Comparison of ENCODE assay signal across 8 mouse cellular contexts in genomic region chr7:15945211-15945610, GRCm38 (mm10). TPM values are rescaled to one million over a fixed set of nuclear protein-coding genes. Genes with fewer than 3 reads are reported as not detected.
DNase-seq lines count a peak whose midpoint lies in the region; ATAC-seq and TF ChIP-seq lines count a peak whose summit lies in the region.

No protein-coding gene starts in this region.

- no peak overlapping the region for H3K27ac ChIP-seq in testis, adult 2 months (ENCODE audit: control insufficient read depth, insufficient read depth, low read depth, low read length)
- H3K27ac ChIP-seq in liver, embryonic 11.5 days (ENCODE audit: low read depth, low read length) = peak overlapping the region; percentile 90

- TF ChIP-seq CTCF in testis, adult 2 months (IDR thresholded peaks at IDR 0.05; ENCODE audit: control insufficient read depth, insufficient read depth, insufficient replicate concordance, low read depth, low read length) = no peak

- H3K27me3 ChIP-seq in erythroblast, embryonic 14.5 days (ENCODE audit: control insufficient read depth) = no peaks in the 10 kb centered on the region
- no peaks in the 10 kb centered on the region for H3K27me3 ChIP-seq in testis, adult 2 months (ENCODE audit: control insufficient read depth, insufficient read depth, low read length)
- H3K27me3 ChIP-seq in liver, embryonic 11.5 days (replicated peaks; ENCODE audit: control insufficient read depth, insufficient read depth, low read length) = peaks cover 4% of the 10 kb centered on the region

- H3K4me2 ChIP-seq in liver, embryonic 11.5 days = peak overlapping the region; percentile 96

- ATAC-seq in erythroblast, adult 5-6 weeks (replicated peaks; ENCODE audit: low FRiP score, poor library complexity, severe bottlenecking) = no peak
- no peak for ATAC-seq in liver, embryonic 11.5 days (replicated peaks; ENCODE audit: low FRiP score)

- H3K9me3 ChIP-seq in erythroblast, embryonic 14.5 days (ENCODE audit: control insufficient read depth, low read length) = no peaks in the 10 kb centered on the region
- H3K9me3 ChIP-seq in liver, embryonic 11.5 days (ENCODE audit: control insufficient read depth, low read length) = no peaks in the 10 kb centered on the region

- TF ChIP-seq POLR2A in testis, adult 2 months (IDR thresholded peaks at IDR 0.05; ENCODE audit: control insufficient read depth, low read depth, low read length) = no peak

- peaks cover 69% of the 10 kb centered on the region for H3K4me1 ChIP-seq in erythroblast, embryonic 14.5 days (ENCODE audit: control insufficient read depth)
- peaks cover 10% of the 10 kb centered on the region for H3K4me1 ChIP-seq in testis, adult 2 months (ENCODE audit: control insufficient read depth, insufficient read depth, low read length)
- H3K4me1 ChIP-seq in liver, embryonic 11.5 days (replicated peaks; ENCODE audit: control insufficient read depth, insufficient read depth, low read length) = peaks cover 21% of the 10 kb centered on the region

- peaks cover 50% of the 10 kb centered on the region for H3K36me3 ChIP-seq in erythroblast, embryonic 14.5 days (ENCODE audit: control insufficient read depth)
- peaks cover under 1% of the 10 kb centered on the region; the same call in 1 of the 2 replicates for H3K36me3 ChIP-seq in testis, adult 2 months (ENCODE audit: control insufficient read depth, insufficient read depth, low read length)
- peaks cover 31% of the 10 kb centered on the region for H3K36me3 ChIP-seq in liver, embryonic 11.5 days (ENCODE audit: control insufficient read depth, insufficient read depth, low read length)

- DNase-seq in testis, postnatal 10 days (ENCODE audit: low spot score) = no peak
- DNase-seq in liver, embryonic 11.5 days (ENCODE audit: low spot score) = no peak
- DNase-seq in adrenal gland, adult 8-10 months = no peak
- DNase-seq in spleen, adult 12 weeks (ENCODE audit: low spot score) = no peak
- DNase-seq in frontal cortex, postnatal 25 days (ENCODE audit: low spot score in 2 of 2) = no peak

- peak overlapping the region; percentile 83 for H3K9ac ChIP-seq in liver, embryonic 11.5 days (ENCODE audit: low read depth, low read length)

- peak overlapping the region; percentile 82 for H3K4me3 ChIP-seq in erythroblast, embryonic 14.5 days (replicated peaks)
- H3K4me3 ChIP-seq in testis, adult 2 months (ENCODE audit: control insufficient read depth, low read depth, low read length) = peak overlapping the region; percentile 98
- peak overlapping the region; percentile 83 for H3K4me3 ChIP-seq in liver, embryonic 11.5 days (ENCODE audit: low read depth, low read length)

- 6% methylated on average over 8 of the region's 8 CpGs for WGBS in liver, embryonic 11.5 days

RNA-seq across cellular contexts. Expression of gene Nop53, which starts 0.7 kb away (rescaled TPM):
- polyA plus RNA-seq in erythroblast, embryonic 14.5 days (2012) = 50.4 and 62.3 TPM in 2 replicates
- total RNA-seq in erythroblast, adult 5-6 weeks (2015; ENCODE audit: low replicate concordance) = 14.6 and 17.3 TPM in 2 replicates
- total RNA-seq in erythroblast, adult 5-6 weeks (2017; ENCODE audit: low replicate concordance) = 60.2 and 75.8 TPM in 2 replicates
- polyA plus RNA-seq in testis, adult 2 months (2012; rRNA removed) = 57.2 and 81.1 TPM in 2 replicates
- 217 and 219 TPM in 2 replicates for polyA plus RNA-seq in liver, embryonic 11.5 days (2014; fragmentation: Nextera tagmentation; extraction: Ambion mirVana)
- 100 to 1,000 TPM; 175 to 199 (median 191) TPM for total RNA-seq in adrenal gland, adult 8-10 months (2022)

RNA-seq across cellular contexts. Expression of gene Ehd2, which starts 22.2 kb away (rescaled TPM):
- polyA plus RNA-seq in erythroblast, embryonic 14.5 days (2012) = 0.09 and 0.13 TPM in 2 replicates
- total RNA-seq in erythroblast, adult 5-6 weeks (2015; ENCODE audit: low replicate concordance) = 0.21 and 0.58 TPM in 2 replicates
- total RNA-seq in erythroblast, adult 5-6 weeks (2017; ENCODE audit: low replicate concordance) = 0.09 and 0.14 TPM in 2 replicates
- 3.0 and 3.5 TPM in 2 replicates for polyA plus RNA-seq in testis, adult 2 months (2012; rRNA removed)
- 7.5 and 10.8 TPM in 2 replicates for polyA plus RNA-seq in liver, embryonic 11.5 days (2014; fragmentation: Nextera tagmentation; extraction: Ambion mirVana)
- 10 to 100 TPM; 23.3 to 100.0 (median 41.1) TPM for total RNA-seq in adrenal gland, adult 8-10 months (2022)

RNA-seq across cellular contexts. Expression of gene Selenow, which starts 23.0 kb away (rescaled TPM):
- polyA plus RNA-seq in erythroblast, embryonic 14.5 days (2012) = 194 and 206 TPM in 2 replicates
- 36.8 and 50.1 TPM in 2 replicates for total RNA-seq in erythroblast, adult 5-6 weeks (2015; ENCODE audit: low replicate concordance)
- total RNA-seq in erythroblast, adult 5-6 weeks (2017; ENCODE audit: low replicate concordance) = 7.5 and 11.2 TPM in 2 replicates
- polyA plus RNA-seq in testis, adult 2 months (2012; rRNA removed) = 409 and 443 TPM in 2 replicates
- 557 and 609 TPM in 2 replicates for polyA plus RNA-seq in liver, embryonic 11.5 days (2014; fragmentation: Nextera tagmentation; extraction: Ambion mirVana)
- 100 to 1,000 TPM; 169 to 222 (median 210) TPM for total RNA-seq in adrenal gland, adult 8-10 months (2022)
